Mouse (Mus musculus): ENCODE data around the gene Tagln. TPM values are rescaled to one million over a fixed set of nuclear protein-coding genes. Genes with fewer than 3 reads are reported as not detected.

Gene Tagln
- polyA plus RNA-seq, 1 experiment from 2014 or later, result 10.3 TPM

DNA sequence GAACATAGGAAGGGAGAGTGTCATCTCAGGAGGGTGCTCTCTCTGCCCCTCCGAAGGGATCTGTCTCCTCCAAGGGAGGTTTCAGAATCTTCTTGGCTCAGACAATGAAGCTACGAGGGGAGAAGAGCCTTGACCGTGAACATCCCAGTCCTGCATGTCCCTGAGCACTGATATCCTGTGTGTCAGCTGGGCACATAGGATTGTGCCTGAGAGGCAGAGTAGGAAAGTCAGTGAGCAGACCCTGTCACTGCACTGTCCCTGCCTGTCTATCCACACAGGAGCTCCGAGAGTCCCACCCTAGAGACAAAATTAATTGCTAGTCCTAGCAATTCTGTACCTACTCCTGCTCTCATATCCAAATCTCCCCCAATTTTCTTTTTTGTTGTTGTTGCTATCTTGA, 16.2 kb upstream of the Tagln start:
- ATAC-seq (ENCODE audit: low FRiP score) (no peak), DNase-seq (ENCODE audit: low spot score) (no peak)
- peaks cover 21% of the 10 kb centered on the region; the same call in 1 of the 2 replicates for H3K4me1 ChIP-seq (replicated peaks; ENCODE audit: control insufficient read depth, insufficient read depth, low read length)
- H3K4me3 ChIP-seq (replicated peaks; ENCODE audit: low read length), result no peak overlapping the region
- WGBS, result 89% methylated on average over 4 of the region's 4 CpGs
- H3K27me3 ChIP-seq (ENCODE audit: control insufficient read depth, insufficient read depth, low read length), result no peaks in the 10 kb centered on the region
- H3K36me3 ChIP-seq (replicated peaks; ENCODE audit: control insufficient read depth, insufficient read depth), result peaks cover 55% of the 10 kb centered on the region
- H3K9ac ChIP-seq, result no peak overlapping the region
- H3K4me2 ChIP-seq (replicated peaks), result no peak overlapping the region
- H3K27ac ChIP-seq, result no peak overlapping the region
- no peaks in the 10 kb centered on the region for H3K9me3 ChIP-seq (ENCODE audit: control insufficient read depth, low read length)

DNA sequence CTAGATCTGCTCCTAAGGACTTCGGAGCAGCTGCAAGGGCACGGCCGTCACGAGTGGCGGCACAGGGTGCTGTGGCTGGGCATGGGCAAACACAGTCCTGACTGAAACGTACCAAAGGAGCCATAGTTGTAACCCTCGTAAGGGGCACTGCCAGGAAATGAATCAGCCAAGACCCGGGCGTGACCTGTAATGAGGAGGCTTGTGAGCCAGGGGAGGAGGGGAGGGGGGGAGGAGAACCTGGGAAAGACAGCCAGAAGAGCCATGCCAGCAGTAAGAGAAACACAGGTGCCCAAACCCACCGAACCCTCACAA, 11.0 kb upstream of the Tagln start:
- WGBS, result 91% methylated on average over 10 of the region's 10 CpGs
- no peak for DNase-seq (ENCODE audit: low spot score)
- no peaks in the 10 kb centered on the region for H3K4me1 ChIP-seq (replicated peaks; ENCODE audit: control insufficient read depth, insufficient read depth, low read length)
- H3K27me3 ChIP-seq (ENCODE audit: control insufficient read depth, insufficient read depth, low read length), result no peaks in the 10 kb centered on the region
- H3K36me3 ChIP-seq (replicated peaks; ENCODE audit: control insufficient read depth, insufficient read depth), result peaks cover 99% of the 10 kb centered on the region
- no peak overlapping the region for H3K4me2 ChIP-seq (replicated peaks)
- no peaks in the 10 kb centered on the region for H3K9me3 ChIP-seq (ENCODE audit: control insufficient read depth, low read length)
- no peak overlapping the region for H3K9ac ChIP-seq
- H3K27ac ChIP-seq, result no peak overlapping the region
- H3K4me3 ChIP-seq (replicated peaks; ENCODE audit: low read length), result no peak overlapping the region
- ATAC-seq (ENCODE audit: low FRiP score), result no peak

DNA sequence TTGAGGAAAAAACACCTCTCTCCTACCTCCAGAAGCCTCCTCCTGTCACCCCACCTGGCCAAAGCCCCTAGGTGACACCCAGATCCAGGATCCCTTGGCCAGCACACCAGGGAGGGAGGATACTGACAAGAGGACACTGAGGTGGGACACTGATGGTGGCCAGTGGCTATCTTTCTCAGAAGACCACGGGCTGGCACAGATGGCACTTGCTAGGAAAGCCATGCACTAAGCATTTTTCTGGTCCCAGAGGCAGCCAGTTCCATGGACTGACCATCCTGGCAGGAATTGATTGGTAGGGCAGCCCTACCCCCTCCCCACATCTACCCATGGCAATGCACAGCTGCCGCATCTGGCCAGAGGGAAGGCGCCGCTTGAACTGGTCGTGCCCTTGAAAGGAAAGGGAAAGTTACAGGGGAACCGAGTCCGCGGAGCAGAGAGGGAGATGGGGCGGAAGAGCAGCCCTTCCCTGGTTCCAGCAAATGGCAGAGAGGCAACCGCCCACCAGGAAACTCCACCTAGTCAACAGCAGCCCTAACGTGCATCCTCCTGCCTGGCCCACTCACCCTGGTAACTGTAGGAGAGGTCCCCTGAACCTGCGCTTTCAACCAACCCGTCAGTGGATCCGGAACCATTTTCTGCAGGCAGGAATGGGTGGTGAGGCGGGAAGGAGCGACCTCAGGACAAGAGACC, 10.5 kb upstream of the Tagln start:
- Histone ChIP-seq H3K9me3 (ENCODE audit: control insufficient read depth, low read length) (no peaks in the 10 kb centered on the region), H3K27ac (no peak overlapping the region), H3K27me3 (ENCODE audit: control insufficient read depth, insufficient read depth, low read length) (no peaks in the 10 kb centered on the region), H3K4me1 (replicated peaks; ENCODE audit: control insufficient read depth, insufficient read depth, low read length) (no peaks in the 10 kb centered on the region), H3K4me3 (replicated peaks; ENCODE audit: low read length) (no peak overlapping the region), H3K36me3 (replicated peaks; ENCODE audit: control insufficient read depth, insufficient read depth) (peaks cover 99% of the 10 kb centered on the region), H3K4me2 (replicated peaks) (no peak overlapping the region), H3K9ac (no peak overlapping the region)
- WGBS, result 90% methylated on average over 16 of the region's 16 CpGs
- ATAC-seq (ENCODE audit: low FRiP score) (no peak), DNase-seq (ENCODE audit: low spot score) (no peak)

DNA sequence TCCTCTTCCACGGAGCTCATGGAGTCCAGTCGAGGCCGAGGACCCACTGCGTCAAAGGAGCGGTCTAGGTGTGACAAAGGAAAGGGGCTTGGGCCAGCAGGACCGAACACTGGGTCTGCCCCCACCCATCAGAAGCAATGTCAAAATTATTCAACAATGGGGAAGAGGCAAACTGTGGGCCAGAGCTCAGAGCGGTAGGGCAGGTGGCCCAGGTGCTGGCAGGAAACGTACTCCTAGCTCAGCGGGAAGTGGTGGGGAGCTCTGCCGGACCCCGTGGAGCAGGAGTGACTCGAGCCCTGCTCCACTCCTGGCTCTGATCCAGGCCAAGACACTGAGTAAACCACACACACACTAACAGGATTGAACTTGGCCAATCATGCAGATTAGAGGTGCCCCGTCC, 9.9 kb upstream of the Tagln start:
- Histone ChIP-seq H3K9ac (no peak overlapping the region), H3K4me1 (replicated peaks; ENCODE audit: control insufficient read depth, insufficient read depth, low read length) (no peaks in the 10 kb centered on the region), H3K4me2 (replicated peaks) (no peak overlapping the region), H3K27me3 (ENCODE audit: control insufficient read depth, insufficient read depth, low read length) (no peaks in the 10 kb centered on the region), H3K9me3 (ENCODE audit: control insufficient read depth, low read length) (no peaks in the 10 kb centered on the region), H3K36me3 (replicated peaks; ENCODE audit: control insufficient read depth, insufficient read depth) (peaks cover 99% of the 10 kb centered on the region), H3K4me3 (replicated peaks; ENCODE audit: low read length) (no peak overlapping the region), H3K27ac (no peak overlapping the region)
- no peak for DNase-seq (ENCODE audit: low spot score)
- 88% methylated on average over 13 of the region's 13 CpGs for whole genome bisulfite sequencing
- ATAC-seq (ENCODE audit: low FRiP score), result no peak

DNA sequence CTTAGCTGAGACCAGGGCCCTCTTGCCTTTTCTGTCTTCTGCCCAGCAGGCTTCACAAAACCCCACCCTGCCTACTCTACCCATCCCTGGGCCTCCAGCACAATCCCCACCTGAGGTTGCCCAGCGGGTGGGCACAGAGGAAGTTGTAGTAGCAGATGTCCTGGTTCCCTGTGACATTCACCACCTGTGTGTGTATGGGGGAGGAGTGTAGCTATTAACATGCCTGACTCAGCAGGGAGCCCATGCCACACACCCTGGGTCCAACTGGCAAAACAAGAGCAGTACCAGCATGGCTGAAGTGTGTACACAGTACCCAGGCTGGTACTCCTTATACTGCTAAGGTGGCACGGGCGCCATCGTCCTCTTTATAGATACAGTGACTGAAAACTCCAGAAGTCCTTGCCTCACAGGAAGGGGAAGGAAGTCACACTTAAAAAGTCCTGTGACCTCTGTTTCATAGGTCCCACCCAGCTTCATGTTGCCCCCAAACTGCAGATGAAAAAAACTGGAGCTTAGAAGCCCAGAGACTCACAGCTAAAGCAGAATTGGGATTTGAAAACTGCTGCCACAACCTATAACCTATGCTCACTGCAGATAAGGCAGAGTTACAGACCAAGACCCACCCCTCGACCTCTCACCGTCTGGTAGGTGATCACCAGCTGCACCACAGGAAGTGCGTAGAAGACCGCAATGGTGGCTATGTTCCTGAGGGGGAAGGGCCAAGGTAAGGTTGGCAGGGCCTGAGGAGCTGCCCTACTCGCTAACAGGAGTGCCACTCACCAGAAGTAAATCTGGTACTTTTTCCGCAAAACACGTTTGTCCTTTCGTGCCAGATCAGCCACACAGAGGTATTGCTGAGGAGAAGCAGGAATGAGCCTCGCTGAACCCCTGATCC, 8.9 kb upstream of the Tagln start:
- ATAC-seq (ENCODE audit: low FRiP score), result no peak
- Histone ChIP-seq H3K4me1 (replicated peaks; ENCODE audit: control insufficient read depth, insufficient read depth, low read length) (no peaks in the 10 kb centered on the region), H3K9ac (no peak overlapping the region), H3K27me3 (ENCODE audit: control insufficient read depth, insufficient read depth, low read length) (no peaks in the 10 kb centered on the region), H3K4me3 (replicated peaks; ENCODE audit: low read length) (no peak overlapping the region), H3K4me2 (replicated peaks) (no peak overlapping the region), H3K27ac (no peak overlapping the region), H3K9me3 (ENCODE audit: control insufficient read depth, low read length) (no peaks in the 10 kb centered on the region), H3K36me3 (replicated peaks; ENCODE audit: control insufficient read depth, insufficient read depth) (peaks cover 93% of the 10 kb centered on the region)
- no peak for DNase-seq (ENCODE audit: low spot score)
- 93% methylated on average over 13 of the region's 13 CpGs for WGBS

DNA sequence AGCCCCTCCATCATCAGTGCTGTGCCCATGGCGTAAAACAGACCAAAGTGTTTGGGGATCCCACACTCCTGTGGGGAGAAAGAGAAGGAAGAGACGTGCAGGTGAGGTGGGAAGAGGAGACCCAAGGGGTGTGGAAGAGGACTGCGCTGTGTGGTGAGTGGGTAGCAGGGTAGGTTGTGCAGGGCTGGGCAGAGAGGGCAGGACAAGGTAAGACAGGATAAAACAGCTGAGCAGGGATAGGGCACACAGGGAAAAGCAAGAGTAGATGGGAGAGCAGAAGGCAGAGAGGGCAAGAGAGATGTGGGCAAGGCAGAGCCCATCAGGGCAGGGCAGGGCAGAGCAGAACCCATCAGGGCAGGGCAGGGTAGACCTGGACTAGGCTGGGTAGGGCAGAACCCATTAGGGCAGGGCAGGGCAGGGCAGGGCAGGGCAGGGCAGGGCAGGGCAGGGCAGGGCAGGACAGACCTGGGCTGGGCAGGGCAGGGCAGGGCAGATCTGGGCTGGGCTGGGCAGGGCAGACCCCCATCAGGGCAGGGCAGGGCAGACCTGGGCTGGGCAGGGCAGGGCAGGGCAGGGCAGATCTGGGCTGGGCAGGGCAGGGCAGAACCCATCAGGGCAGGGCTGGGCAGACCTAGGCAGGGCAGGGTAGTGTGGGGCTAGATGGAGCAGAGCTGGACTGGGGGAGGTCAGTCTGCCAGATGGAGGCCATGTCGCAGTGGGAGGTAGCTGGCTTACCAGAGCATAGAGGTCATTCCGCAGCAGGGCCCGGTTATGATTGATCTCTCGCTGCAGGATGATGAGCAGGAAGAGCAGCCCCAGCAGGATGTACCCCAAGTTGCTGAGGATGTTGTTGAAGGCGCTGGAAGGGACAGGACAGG, 8.0 kb upstream of the Tagln start:
- Histone ChIP-seq H3K27ac (no peak overlapping the region), H3K36me3 (replicated peaks; ENCODE audit: control insufficient read depth, insufficient read depth) (peaks cover 93% of the 10 kb centered on the region), H3K9me3 (ENCODE audit: control insufficient read depth, low read length) (no peaks in the 10 kb centered on the region), H3K4me1 (replicated peaks; ENCODE audit: control insufficient read depth, insufficient read depth, low read length) (no peaks in the 10 kb centered on the region), H3K4me3 (replicated peaks; ENCODE audit: low read length) (no peak overlapping the region), H3K9ac (no peak overlapping the region), H3K4me2 (replicated peaks) (no peak overlapping the region), H3K27me3 (ENCODE audit: control insufficient read depth, insufficient read depth, low read length) (no peaks in the 10 kb centered on the region)
- DNase-seq (ENCODE audit: low spot score) (no peak), ATAC-seq (ENCODE audit: low FRiP score) (no peak)
- WGBS, result 87% methylated on average over 8 of the region's 8 CpGs

DNA sequence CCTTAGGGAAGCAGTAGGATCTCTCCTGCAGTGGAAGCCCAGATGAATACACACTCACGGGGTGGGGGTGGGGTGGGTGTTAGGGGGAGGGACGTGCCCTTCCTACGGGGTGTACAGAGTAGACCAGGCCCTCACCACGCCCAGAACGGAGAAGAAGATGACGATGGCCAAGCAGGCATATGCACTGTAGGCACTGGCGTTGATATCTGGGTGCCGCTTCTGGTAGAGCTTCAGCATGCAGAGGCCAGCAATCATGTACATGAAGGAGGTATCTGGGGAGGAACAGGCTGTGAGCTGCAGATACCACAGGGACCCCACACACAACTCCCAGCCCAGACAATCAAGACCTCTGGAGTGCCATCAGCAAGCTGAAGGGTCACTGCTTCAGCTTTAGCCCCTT, 7.1 kb upstream of the Tagln start:
- Histone ChIP-seq H3K9me3 (ENCODE audit: control insufficient read depth, low read length) (no peaks in the 10 kb centered on the region), H3K4me3 (replicated peaks; ENCODE audit: low read length) (no peak overlapping the region), H3K4me1 (replicated peaks; ENCODE audit: control insufficient read depth, insufficient read depth, low read length) (no peaks in the 10 kb centered on the region), H3K27me3 (ENCODE audit: control insufficient read depth, insufficient read depth, low read length) (no peaks in the 10 kb centered on the region), H3K4me2 (replicated peaks) (no peak overlapping the region), H3K27ac (no peak overlapping the region), H3K36me3 (replicated peaks; ENCODE audit: control insufficient read depth, insufficient read depth) (peaks cover 94% of the 10 kb centered on the region), H3K9ac (no peak overlapping the region)
- no peak for DNase-seq (ENCODE audit: low spot score)
- ATAC-seq (ENCODE audit: low FRiP score), result no peak
- 98% methylated on average over 8 of the region's 8 CpGs for WGBS

DNA sequence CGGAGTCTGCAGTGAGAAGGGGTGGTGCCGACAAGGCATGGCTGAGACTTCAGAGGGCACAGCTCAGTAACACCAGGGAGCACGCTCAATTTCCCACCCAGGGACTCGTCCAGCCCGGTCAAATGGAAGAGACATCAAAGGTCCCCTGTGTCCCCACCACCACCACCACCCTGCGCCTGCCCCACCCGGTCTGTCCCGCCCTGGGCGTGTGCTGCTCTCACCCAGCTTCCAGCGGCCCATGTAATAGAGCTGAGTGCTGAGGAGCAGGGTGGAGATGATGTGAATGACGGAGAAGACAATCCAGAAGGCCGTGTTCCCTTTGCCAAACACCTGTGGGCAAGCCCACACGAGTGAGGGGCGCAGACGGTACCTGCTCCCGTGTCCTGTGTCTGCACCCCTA, 6.6 kb upstream of the Tagln start:
- Histone ChIP-seq H3K4me3 (replicated peaks; ENCODE audit: low read length) (no peak overlapping the region), H3K27me3 (ENCODE audit: control insufficient read depth, insufficient read depth, low read length) (no peaks in the 10 kb centered on the region), H3K4me2 (replicated peaks) (no peak overlapping the region), H3K9me3 (ENCODE audit: control insufficient read depth, low read length) (no peaks in the 10 kb centered on the region), H3K4me1 (replicated peaks; ENCODE audit: control insufficient read depth, insufficient read depth, low read length) (no peaks in the 10 kb centered on the region), H3K9ac (no peak overlapping the region), H3K27ac (no peak overlapping the region), H3K36me3 (replicated peaks; ENCODE audit: control insufficient read depth, insufficient read depth) (peaks cover 92% of the 10 kb centered on the region)
- 94% methylated on average over 16 of the region's 16 CpGs for WGBS
- DNase-seq (ENCODE audit: low spot score) (no peak), ATAC-seq (ENCODE audit: low FRiP score) (no peak)

DNA sequence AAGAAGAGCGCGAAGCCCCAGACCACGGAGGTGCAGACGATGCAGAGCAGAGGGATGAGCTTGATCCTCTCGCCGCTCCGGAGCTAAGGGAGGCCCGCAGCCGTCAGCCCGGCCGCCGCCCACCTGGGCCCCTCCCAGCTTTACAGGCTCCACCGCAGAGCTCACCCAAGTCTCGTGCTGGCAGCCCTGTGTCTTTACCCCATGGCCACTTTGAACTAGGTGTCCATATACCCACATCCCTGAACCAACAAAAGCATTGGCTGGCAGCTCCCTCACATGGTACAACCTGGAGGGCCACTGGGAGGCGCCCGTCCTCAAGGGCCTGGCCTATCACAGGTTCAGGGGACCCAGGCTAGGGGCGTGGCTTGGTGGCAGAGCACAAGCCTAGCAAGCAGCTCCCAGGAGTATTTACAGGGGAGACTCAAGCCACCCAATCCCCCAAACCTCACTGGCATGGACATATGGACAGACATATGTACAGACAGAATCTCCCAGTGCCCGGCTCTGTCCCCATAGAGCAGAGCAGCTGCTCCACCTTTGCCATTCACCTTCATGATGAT, 5.6 kb upstream of the Tagln start:
- ATAC-seq (ENCODE audit: low FRiP score), result no peak
- no peak overlapping the region for H3K4me3 ChIP-seq (replicated peaks; ENCODE audit: low read length)
- H3K9me3 ChIP-seq (ENCODE audit: control insufficient read depth, low read length), result no peaks in the 10 kb centered on the region
- no peaks in the 10 kb centered on the region for H3K4me1 ChIP-seq (replicated peaks; ENCODE audit: control insufficient read depth, insufficient read depth, low read length)
- no peak overlapping the region for H3K9ac ChIP-seq
- H3K27me3 ChIP-seq (ENCODE audit: control insufficient read depth, insufficient read depth, low read length), result no peaks in the 10 kb centered on the region
- 66% methylated on average over 17 of the region's 18 CpGs for WGBS
- no peak overlapping the region for H3K4me2 ChIP-seq (replicated peaks)
- DNase-seq (ENCODE audit: low spot score), result no peak
- H3K27ac ChIP-seq, result no peak overlapping the region
- H3K36me3 ChIP-seq (replicated peaks; ENCODE audit: control insufficient read depth, insufficient read depth), result peaks cover 81% of the 10 kb centered on the region
